Mouse (Mus musculus) brain, embryonic 14.5 days (tissue): ENCODE data around the gene Rom1.

ENCODE experiments used
- CTCF ChIP-seq: fragments of 200-500 bp; IDR thresholded peaks from 2 replicates; pipeline ENCODE4 v1.5.1; 2012; ENCODE audit warnings: inconsistent platforms, mild to moderate bottlenecking, moderate library complexity, borderline replicate concordance; ENCODE audit not compliant: insufficient read depth, insufficient read length; ENCODE audit errors: extremely low read depth
- POLR2A ChIP-seq: fragments of 200-500 bp; IDR thresholded peaks from 2 replicates; pipeline ENCODE4 v1.6.1; 2012; ENCODE audit warnings: mild to moderate bottlenecking, inconsistent platforms, borderline replicate concordance; ENCODE audit not compliant: poor library complexity, insufficient read depth, insufficient read length, severe bottlenecking; ENCODE audit errors: extremely low read depth

DNA sequence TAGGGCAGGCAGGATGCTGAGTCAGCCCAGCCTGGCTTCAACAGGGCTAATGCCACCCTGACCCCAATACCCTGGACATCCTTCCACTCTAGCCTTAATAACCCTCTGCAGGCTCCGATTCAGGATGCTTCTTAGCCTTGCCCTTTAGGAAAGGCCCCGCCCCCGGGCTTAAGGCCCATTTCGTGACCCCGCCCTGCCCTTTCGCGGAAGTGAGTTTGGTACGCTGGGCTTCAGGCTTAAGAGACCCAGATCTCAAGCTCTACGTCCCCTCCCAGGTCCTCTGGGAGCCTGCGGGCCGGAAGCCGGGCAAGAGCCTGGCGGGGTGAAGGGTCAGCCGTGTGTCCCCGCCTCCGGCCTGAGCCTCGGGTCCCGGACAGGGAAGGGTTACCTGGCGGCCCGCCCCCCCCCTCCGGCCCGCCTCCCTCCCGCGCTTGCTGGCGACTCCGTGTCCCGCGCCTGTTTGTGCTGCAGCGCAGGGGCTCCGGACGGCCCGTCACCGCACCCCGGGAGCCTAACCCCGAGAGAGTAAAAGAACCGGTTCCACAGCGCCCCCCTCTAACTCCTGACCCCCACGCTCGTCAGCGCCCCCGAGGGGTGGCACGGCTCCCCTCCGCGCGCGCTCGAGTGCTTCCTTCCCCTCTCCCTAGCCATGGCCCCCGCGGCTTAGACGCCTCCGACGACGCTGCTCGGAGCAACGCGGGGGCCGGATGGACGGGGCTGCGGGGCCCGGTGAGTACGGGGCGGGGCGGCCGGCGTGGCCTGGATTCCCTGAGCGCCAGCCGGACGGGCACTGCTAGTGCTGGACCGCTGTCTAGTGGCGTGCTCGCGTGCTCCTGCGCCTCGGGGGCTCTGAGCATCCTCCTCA lies at the start of gene Rom1, which contains the start of gene Eml3:
- 0 out of 2 replicates have a peak, but pooled peaks have one; percentile 25 for TF ChIP-seq CTCF
- no peak for TF ChIP-seq POLR2A
